Mouse (Mus musculus) layer of hippocampus, adult 9-10 months (tissue): ENCODE data around the gene Dydc2.
"Not testable (repeated sequence)": the region's sequence is repeated elsewhere in the genome, so short reads cannot be mapped to it uniquely, and the experiment has no call there.

Source experiments
- DNase-seq: peaks from one replicate; pipeline ENCODE4 v3.0.0; 2022; ENCODE audit warnings: low spot score

Gene Dydc2

DNA sequence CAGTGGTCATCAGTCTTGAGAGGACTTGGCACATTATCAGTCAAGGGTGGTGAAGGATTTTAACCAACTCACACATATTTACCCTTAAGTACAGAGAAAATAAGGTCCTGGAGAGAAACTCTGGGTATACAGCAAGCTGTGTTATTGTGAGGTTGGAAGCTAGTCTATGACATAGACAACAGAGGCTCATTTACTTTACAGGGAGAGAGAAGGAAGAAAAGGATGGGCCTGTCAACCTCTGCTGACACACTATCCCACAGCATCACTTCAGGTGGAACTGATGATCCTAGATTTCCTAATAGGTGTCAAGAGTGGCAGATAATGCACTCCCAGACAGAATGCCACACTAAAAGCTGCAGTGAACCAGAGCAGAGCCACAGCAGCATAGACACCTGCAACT is at the start of gene Dydc2:
Dydc2 (minus strand) TSS at position 101 of the 400 bp plus-strand sequence.
- DNase-seq: no peak

DNA sequence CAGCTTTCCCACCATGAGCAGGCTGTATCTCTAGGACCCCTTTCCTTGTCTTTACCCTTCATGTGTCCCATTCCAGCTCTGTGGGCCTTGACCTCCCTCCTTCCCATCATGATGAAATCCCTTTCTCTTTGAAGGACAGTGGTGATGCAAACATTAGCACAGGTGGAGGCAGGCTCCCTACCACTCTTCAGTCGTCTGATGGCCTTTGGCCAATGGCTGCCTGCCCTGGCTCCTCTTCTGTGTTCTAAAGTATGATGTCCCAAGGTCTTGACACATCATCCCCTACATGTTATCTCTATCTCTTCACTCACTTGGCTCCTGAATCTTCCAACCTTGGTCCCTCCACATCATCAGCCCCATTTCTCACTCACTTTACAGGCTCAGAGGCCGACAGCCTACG is 47.3 kb upstream of the Dydc2 start:
- DNase-seq: no peak

DNA sequence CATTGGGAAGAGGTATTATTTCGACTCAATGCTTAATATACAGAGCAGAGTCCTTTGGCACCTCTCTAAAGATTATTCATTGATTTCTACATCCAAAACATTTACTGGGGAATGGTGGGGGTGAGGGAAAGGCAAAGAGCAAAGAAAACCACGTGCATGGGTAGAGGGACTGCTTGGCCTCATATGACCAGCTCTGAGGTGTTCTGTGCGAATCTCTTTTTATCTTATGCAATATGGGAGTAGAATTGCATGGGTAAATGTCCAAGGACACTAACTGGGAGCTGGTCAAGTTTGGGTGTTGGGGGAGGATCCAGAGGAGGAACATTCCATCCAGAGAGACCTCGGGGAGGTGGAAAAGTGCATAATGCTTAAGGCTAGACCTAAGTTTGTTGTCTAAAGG is 43.9 kb upstream of the Dydc2 start:
- no peak for DNase-seq

DNA sequence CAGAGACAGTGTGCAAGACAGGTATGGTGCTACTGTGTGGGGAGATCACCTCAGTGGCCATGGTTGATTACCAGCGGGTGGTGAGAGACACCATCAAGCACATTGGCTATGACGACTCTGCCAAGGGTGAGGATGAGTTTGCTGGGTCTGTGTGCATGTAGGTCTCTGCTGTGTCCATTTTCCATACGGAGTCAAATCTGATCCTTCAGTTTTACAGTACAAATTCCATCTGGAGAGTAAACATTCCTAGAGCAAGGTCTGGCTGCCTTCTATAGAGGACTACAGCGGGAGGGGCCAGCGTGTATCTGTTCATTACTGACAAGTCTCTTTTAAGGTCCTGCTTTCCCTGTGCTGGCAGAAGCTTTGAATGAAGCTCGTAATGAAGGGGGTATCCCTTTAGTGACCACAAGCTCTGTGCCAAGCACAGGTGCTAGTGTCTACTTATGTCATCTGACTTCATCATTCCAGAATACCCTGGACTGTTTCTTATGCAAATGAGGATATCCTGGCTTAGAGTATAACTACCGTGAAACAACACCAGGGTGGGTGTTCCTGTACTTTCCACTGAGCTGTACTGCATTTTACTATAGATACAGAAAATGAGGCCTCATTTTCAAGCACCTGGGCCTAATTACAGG is 42.1 kb upstream of the Dydc2 start:
- DNase-seq: no peak

DNA sequence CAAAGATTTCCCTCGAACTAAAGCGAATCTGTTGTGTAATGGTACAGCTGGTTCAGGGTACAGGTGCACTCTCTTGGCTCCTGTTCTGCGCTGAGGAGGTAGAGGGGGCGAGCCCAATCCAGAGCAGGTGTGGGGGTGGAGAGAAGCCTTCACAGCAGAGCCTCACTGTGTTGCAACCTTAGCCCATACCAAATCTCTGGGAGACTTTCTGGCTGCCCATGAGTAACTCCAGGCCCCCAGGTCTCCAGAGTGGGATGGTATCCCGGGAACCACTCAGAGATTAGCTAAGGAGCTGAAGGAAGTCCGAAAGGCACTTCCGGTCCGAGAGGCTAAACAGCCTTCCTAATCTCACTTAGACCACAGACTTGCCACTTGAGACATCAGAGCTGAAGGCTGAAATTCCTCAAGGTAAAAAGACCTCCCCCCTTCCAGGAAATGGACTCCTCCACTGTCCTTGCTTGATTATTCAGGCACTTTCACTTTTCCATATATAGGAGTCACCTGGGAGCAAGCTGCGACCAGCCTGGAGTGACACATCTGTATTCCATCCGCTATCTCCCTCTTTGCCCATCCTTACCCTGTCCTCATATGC is 35.9 kb upstream of the Dydc2 start, which contains the start of gene Mat1a:
Mat1a (plus strand) TSS at position 183 of the 592 bp plus-strand sequence.
- no peak for DNase-seq

DNA sequence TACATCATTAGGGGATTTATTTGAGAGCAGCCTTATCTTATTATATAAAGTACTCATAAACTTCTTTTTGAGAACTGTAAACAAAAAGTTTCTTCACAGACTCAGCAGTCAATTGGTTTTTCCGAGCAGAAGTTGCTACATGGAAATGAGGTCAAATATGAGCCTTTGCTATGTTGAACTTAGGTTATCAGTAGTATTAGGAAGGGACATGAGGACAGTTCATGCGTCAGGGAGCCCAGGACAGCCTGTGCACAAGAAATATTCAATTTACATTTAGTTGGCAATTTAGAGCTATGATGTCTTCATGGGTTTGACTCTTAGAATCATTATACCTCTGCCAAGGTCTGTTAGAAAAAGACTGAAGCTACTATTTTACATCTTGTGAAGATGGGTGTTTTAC is 33.3 kb upstream of the Dydc2 start:
- no peak for DNase-seq

DNA sequence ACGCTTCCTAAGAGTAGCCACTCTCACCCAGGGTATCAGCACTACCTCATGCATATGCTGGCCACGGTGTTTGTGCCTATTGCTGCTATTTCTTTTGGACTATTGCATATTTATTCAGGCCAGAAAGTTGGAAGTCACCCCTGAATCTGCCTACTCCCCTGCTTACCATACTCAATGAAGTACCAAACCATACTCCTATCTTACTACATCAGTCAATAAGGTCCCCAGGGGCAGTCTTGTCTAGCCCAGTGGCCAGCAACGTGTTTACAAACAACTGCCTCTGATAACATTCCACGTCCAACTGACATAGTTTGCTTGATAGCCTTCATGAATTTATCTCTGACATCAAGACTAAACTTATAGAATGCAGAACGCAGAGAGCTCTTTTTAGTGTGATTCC is 32.2 kb upstream of the Dydc2 start:
- no peak for DNase-seq

DNA sequence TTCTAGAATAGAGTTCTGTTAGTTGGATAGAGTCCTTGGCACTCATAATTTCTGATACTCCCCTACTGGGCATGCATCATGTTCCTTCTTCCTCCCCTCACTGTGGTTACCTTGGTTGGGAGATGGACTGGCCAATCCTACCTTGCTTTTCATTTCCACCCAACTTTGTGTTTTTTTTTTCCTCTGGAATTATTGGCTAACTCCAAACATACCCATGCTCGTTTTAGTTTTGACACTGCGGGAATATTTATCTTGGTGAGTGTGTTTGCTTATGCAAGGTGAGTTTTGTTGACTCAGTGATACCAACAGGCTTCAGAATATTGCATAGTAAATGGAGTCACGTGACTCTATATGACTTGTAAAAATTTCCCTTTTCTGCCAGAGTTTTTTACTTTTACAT is 31.7 kb upstream of the Dydc2 start:
- DNase-seq: no peak

DNA sequence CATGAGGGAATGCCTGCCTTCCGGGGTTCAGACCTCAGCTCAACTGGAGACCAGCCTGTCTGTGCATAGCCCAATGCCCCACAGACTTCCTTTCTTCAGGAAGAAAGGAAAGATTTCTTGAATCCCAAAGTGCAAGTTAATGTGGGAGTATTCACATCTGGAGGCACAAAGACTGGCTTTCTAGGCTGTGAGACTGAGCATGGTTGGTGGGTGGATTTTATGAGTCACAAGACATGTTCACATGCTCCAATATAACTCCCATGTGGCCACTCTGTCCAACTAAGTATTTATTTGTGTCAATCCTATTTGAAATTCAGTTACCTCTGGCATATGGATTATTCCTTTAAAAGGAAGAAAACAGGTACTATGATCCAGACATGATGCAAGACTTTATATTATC is 29.7 kb upstream of the Dydc2 start:
- no peak for DNase-seq

DNA sequence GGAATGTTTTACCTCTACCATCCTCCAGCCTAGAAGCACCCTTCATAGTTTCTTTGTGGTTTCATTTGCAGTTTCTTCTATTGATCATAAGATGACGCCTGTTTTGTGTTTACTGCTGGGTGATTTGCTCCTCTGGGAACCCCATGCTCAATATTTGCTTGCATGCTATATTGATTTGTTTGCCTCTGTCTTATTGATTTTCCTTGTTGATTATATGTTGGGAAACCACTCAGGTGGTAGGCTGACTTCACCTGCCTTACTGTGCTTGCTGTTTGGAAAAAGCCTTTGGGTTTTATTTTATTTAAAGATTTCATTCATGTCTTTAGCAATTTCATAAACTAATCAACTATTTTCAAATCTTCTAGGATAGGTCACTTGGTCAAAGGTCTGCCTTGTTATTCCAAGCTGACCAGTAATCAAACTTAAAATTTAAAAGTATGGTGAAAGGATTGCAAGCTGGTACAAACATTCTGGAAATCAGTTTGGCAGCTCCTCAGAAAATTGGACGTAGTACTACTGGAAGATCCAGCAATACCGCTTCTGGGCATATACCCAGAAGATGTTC is 27.4 kb upstream of the Dydc2 start:
- DNase-seq: no peak

DNA sequence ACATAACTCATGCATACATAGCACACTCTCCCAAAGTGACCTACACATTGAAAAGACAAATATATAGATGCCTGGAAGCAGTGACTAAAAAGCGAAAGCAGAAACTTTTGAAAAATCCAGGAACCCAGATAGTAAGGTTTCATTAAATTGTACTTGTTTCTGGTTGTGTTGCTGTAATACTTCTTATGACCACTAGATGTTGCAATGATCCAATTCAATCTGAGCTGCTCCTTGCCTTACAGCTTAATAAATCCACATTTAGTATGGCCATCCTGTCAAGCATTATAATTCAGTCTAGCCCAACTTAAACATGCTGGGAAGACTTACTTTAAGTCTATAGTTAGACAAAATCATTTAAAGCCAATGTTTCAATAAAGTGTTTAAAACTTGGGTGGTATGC is 25.1 kb upstream of the Dydc2 start:
- no peak for DNase-seq

DNA sequence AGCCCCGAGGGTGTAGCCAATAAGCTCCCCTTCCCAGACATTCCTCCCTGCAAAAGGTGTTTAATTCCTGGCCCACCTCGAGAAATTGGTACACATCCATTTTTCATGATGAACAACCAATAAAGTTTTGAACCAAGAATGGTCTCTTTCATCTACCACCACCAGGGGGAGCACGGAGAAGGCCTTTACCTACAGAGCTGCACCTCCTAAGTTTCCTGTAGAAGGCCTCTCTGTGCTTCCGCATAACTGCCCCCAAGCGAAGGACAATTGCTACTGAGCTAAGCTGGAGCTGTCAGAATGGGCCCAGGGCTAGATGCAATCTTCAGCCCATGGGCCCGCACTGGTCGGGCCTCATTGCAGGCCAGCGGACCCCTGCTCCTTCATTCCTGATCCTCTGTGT is 21.8 kb upstream of the Dydc2 start:
- no peak for DNase-seq

DNA sequence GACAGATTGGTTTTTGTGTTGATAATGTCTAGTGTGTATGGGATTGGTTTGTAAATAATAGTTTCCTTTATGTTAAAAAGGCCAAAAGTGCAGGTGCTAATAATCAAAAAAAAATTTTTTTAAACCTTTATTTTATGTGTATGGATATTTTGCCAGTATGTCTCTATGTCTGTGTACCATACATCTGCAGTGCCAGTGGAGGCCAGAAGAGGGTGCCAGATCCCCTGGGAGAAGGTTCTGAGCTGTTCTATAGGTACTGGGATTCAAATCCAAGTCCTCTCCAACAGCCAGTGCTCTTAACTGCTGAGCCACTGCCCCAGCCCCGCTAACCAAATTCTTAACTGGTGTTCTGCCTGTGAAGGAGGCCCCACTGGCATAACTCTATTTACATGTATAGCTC is 18.5 kb upstream of the Dydc2 start:
- DNase-seq: no peak

DNA sequence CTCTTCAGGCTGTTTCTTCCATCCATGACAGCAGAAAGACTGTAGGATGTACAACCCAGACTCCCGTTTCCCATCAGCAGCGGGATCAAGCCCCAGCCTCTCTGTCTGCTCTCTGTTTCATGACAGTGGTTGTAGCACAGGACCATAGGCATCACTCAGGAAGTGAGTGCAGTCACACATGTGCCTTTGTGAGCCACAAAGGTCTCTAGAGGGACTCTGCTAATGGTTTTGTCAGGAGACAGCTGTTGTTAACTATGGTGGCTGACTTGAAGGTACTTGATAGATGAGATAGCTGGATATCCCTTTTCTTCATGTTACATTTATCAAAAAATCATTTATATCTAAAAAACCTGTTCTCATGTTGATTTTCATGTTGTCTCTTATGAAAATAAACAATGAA is 13.4 kb upstream of the Dydc2 start:
- DNase-seq: no peak

DNA sequence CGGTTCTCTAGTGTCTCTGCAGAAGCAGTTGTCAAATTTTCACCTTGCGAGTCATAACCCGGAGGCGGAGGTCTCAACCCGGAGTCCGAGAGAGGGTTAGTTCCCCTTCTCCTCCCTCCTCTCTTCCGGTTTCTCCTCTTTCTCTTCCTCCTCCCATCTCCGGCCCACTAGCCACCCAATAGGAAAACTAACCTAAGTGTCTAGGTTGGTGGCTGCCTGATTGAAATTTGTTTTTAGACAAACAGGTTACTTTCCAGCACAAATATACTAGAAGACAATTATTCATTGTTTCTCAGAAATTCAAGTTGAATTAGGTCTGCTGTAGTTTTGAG is 3.9 kb upstream of the Dydc2 start:
- no peak for DNase-seq

DNA sequence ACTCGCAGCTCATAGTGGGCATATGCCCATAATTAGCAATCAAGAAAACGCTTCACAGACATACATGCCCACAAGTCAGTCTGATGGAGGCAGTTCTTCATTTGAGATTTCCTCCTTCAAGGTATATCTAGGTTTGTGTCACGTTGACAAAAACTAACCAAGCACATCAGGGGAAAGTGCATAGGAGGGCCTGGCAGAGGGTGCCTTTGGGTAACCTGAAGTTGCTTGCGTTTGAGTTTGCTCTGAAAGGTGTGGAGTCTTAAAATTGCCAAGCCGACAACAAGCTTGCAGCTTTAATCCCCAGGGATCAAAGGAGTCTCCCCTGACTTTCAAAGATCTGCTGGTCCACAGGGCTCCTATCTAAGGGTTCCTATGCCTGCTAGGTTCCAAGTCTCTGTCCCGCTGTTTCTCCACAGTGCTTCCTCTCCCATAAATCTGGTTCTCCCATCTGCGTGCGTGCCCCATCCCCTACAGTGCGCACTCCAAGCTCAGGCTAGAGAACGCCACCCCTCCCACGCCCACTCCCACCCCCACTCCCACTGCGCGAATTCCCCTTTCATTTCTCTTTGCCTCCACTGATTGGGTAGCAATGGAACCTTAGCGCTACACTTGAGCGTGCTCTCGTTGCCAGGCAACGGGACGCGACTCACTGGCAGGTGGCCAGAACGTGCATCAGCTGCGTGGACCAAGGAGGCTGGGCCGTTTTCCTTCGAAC is 3.4 kb upstream of the Dydc2 start, which contains the start of gene Dydc1:
Dydc1 (plus strand) TSS at position 683 of the 715 bp plus-strand sequence.
- peak; percentile 42 for DNase-seq

DNA sequence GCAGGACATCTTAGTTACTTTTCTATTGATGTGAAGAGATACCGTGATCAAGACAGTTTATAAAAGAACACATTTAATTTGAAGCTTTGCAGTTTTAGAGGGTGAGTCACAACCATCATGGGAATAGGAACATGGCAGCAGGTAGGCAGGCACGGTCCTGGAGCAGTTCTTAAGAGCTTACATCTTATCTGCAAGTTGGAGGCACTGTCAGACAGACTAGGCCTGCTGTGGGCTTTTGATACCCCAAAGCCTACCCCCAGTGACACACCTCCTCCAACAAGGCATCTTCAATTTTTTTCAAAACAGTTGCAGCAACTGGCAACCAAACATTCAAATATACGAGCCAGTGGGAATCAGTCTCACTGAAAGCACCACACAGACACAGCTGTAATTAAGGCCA is 1.3 kb upstream of the Dydc2 start:
- no peak for DNase-seq

DNA sequence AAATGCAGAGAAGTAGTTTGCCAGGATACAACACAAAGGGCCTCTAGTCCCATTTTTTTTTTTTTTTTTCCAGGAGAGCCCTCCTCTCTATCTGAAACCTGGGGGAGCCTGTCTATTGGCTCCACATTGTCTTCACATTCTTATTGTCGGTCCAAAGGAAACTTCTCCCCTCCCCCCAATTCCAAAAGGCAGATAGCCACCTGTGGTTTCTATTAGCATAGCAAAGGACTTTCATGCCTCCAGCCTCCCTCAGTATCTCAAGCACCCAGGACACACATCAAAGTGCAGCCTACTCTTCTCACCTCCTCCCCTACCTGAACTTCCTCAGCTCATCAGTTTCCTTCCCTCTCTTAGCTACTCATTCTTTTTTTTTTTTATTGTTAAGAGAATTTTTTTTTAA is 2.6 kb downstream of the Dydc2 start:
- DNase-seq: no peak

DNA sequence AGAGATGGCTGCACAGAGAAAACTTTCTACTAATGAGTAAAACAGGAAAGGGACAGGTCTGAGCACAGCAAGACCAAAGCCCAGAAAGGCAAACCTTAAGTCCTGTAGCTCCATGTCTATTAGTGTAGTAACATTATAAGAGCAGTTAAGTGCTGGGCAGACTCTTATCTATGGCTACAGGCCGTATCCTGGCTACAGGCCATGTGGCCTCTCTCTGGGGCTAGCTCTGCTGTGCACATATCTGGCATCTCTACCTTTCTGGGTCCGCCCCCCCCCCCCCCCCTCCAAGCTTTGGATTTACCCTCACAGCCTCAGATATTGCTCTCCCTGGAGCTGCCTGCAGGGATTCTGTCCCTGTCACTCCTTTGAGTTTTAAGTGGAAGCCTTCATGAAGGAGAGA is 3.8 kb downstream of the Dydc2 start:
- DNase-seq: no peak

DNA sequence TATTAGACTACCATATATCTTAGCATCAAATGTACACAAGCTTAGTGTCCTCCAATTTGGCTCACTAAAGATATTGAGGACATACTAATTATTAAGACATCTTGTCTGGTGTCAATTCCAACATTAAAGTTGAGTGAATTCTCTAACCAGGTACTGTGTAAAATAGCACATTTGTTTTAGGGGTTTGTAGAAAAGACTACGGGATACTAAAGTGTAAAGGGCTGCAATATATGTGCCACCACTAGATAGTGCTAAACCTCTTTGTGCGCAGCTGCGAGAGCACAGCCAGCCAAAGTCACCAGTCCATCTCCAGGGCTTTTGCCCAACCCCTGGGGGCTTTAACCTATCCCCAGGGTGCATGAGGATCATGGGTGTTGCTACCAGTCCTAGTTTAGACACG is 15.8 kb downstream of the Dydc2 start:
- not testable (repeated sequence) for DNase-seq

DNA sequence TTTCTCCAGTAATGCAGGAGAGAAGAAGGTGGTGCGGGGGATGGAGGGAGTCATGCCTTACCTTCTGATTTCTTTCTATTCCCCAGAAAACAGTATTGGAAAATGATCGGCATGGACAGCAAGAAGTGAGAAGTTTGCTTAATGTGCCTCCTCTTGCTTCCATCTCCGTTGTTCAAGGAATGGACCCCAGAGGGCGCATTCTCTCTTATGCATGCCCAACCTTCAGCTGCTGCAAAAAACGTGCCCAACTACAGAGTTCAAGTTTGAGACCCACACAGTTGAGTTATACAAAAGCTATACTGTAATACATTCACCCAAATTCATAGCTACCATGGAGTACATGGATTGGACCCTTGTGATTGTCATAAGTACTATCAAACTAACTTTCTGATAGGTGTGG is 16.5 kb downstream of the Dydc2 start:
- no peak for DNase-seq

DNA sequence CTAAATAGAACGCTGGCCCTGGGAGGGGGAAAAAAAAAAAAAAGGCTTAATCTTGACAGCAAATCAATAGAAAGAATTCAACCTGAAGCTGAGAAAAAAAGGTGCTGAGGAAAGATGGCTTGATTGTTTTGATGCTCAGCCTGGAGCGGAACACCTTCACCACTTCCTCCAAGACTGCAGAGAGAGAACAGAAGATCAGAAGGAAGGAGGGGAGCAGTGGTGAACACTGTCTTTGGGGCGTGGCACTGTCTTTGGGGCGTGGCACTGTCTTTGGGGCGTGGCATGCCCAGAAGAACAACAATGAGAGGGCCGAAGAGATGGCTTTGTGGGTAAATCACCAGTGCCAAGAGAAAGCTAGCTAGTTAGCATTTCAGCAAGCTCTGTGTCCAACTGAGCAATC is 18.5 kb downstream of the Dydc2 start:
- DNase-seq: no peak

DNA sequence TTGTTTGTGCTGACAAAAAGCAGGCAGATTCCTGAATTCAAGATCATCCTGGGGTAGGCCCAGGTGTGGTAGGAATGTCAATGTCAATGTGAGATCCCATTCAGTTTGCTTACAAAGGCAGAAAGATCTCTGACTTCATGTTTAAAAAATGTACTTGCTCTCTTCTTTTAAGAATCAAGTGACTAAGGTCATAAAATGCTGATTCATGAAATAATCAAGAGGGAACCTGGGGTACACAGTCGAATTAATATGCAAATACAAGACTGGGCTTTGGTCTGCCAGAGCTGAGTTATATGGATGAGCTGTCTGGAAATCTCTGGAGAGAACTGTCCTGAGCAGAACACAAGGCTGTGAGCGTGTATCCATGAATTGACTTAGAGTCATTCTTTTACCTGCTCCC is 21.6 kb downstream of the Dydc2 start:
- DNase-seq: no peak
